Mouse (Mus musculus) spleen, postnatal 4 days (tissue): Measurements from ENCODE around the gene Snx29.
"Not testable (repeated sequence)": the region's sequence is repeated elsewhere in the genome, so short reads cannot be mapped to it uniquely, and the experiment has no call there.

Experiments
- DNase-seq, 2 experiments: peaks; one replicate each; pipeline ENCODE4 v3.0.0; 2022; ENCODE audit warnings: low spot score in 2 of 2

The Snx29 gene

GRCm38 (mm10) chr16:11533441-11533840 lies 210.7 kb downstream of the Snx29 start:
- DNase-seq = no peak

- DNase-seq = no peak
Observed at GRCm38 (mm10) chr16:11537663-11538062, 215.0 kb downstream of the Snx29 start.

- no peak for DNase-seq
Observed at GRCm38 (mm10) chr16:11538191-11538590, 215.5 kb downstream of the Snx29 start.

- DNase-seq = no peak
Observed at GRCm38 (mm10) chr16:11540961-11541360, 218.3 kb downstream of the Snx29 start.

GRCm38 (mm10) chr16:11541769-11542168 lies 219.1 kb downstream of the Snx29 start:
- DNase-seq = no peak

GRCm38 (mm10) chr16:11550043-11550725 lies 227.5 kb downstream of the Snx29 start:
- DNase-seq = no peak

GRCm38 (mm10) chr16:11561714-11562113 lies 239.0 kb downstream of the Snx29 start:
- DNase-seq = no peak

DNA sequence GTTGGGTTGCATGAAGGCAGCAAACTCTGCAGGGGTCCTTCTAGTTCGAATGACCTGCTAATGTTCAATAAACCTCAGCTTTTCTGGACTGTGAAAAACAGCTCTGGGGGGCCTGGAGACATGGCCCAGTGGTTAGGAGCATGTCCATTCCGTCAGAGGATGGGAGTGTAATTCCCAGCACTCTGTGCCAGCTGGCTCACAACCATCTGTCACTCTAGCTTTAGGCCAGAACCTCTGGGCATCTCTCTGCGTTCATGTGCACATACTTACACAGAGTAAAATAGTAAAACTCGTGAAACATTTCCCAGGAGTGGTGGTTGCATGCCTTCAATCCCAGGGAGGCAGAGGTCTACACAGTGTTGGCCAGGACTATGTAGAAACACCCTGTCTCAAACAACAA lies 241.1 kb downstream of the Snx29 start:
- no peak for DNase-seq

DNA sequence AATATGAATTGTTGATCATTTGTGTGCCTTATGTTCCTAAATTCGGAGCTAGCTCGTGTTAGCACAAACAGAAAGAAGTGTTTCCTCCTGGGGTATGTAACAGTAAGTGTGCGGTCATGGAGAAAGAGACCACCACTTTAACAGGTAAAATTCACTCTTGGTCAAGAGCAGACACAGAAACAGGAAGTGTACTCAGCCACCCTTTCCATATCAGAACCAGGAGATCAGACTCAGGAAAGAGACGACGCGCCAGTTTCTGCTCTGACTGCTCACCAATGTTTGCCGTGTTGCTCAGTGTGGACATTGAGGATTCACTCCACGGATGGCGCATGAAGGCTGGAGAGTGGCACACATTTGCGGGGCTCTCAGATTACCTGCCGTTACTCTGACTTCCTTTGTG lies 242.4 kb downstream of the Snx29 start:
- no peak for DNase-seq

DNA sequence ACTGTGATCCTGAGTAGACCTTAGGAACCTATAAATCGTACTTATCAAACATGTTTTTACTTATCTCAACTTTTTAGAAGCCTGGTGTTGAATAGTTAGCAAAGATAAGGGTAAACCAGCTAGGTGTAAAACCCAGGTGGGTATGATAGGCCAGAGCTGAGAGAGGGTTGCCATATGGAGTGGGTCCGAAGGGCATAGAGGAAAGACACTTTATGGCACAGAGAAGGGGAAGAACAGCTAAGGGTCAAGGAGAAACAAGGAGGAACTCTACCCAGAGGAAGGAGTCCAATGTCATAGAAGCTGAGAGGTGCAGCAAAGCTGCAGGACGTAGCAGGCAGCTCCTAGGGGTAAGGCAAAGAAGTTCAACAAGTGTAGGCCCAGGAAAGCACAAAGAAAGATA lies 244.9 kb downstream of the Snx29 start:
- DNase-seq = no peak

DNA sequence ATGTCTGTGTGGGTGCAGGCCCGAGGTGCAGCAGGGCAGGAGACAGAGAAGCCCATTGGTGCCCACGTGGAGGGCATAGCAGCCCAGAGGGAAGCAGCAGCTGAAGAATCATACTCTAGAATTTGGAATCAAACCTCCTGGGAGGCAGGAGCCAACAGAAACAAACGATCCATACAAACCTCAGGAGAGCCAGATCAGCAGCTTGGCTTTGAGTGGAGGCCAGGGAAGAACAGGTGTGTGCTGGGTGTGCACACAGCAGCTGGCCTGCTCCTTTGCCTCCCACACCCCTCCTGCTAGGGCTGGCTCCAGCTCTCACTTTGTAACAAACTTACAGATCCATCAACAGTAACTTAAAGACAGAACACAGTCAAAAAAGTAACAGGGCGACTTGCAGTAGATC lies 245.4 kb downstream of the Snx29 start:
- DNase-seq = no peak

DNA sequence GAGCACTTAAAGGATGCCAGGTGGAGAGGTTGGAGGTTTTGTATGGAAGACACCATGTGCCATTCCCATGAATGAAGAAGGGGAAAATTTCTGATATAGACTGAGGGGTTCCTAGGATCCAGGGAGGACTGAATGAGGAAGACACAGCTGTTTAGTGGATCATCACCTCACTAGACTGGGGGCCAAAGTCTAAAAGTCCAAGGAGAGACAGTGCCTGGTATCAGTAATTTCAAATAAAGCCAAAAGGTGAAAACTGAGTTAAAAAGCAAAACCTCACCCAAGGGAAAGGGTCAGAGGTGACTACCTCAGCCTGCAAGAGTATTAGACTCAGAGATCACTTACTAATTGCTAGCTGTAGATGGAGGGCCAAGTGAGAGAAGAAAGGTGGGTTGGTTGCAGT lies 245.9 kb downstream of the Snx29 start:
- no peak for DNase-seq

DNA sequence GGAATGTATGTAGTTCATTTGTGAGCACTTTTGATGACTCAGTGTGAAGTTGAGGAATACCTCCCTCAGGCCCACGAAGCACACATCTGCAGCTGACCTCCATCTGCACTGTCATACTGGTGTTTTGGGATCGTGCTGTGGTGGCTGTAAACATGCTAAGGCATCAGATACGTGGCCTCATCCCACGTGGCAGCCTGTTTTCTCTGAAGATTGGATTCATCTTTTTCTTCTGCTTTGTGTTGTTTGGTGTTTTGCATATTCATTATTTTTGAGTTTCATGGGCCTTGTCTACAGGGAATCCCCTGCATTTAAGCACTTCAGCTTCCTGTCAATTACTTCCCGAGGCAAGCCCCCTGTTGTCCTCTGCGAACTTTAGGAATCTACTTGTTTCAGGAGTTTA lies 246.4 kb downstream of the Snx29 start:
- DNase-seq = no peak

DNA sequence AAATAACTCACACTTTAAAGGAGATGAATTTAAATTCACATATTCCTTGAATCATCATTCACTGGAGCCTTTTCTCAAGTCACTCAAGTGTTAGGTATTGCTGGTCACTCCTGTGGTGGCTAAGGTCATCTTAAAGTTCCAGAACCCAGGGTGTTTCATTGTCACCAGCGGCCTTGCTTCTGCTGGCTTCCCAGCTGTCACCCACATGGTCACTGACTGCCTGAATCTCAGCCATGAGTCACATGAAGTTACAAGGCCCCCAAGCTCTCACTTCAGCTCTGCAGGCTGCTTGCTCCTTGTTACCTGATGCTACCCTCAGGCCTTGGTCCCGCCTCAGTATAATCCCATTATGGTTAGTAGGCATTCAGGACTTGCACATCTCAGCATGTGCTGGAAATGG lies 247.4 kb downstream of the Snx29 start:
- no peak for DNase-seq

- DNase-seq = no peak
Observed at GRCm38 (mm10) chr16:11574517-11574916, 251.8 kb downstream of the Snx29 start.

GRCm38 (mm10) chr16:11575733-11576132 lies 253.0 kb downstream of the Snx29 start:
- DNase-seq = not testable (repeated sequence)

GRCm38 (mm10) chr16:11577541-11578255 lies 255.0 kb downstream of the Snx29 start:
- no peak for DNase-seq

DNA sequence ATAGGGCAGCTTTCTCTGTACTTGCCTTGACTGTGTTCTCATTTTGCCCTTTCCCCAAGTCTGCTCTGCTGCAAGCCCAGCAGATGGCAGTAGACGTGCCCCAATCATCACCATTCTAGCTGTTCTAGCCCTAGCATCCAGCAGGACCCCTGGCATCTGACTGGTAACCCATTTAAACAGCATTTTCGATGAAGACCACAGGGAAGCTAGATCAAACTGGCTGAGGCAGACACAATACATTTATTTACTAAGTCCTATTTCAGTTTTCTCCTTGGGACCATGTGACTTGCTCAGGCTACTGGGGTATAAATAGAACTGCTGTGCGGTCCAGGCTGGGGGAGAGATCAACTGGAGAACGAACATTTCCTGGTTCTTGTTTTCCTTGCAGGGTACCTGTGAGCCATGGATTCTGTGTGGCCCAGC lies 257.0 kb downstream of the Snx29 start:
- no peak for DNase-seq

- no peak for DNase-seq
Observed at GRCm38 (mm10) chr16:11583941-11584639, 261.4 kb downstream of the Snx29 start.

DNA sequence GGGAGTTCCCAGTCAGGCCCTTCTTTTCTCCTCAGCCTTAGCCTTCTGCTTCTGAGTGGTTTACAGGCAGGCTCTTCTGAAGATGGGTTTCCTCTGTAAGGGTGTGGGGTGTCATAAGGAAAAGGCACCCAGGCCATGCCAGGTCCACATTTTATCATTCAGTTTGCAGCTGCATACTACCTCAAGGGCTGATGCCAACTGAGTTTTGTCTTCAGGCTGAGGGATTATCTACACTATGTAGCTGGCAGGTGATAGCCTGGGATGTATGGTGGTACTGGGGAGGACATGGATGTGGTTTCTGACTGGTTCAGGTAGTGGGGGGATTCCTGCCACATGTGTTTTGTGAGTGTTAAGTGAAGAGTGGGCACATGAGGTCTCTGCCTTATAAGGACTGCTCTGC lies 266.0 kb downstream of the Snx29 start:
- no peak for DNase-seq

DNA sequence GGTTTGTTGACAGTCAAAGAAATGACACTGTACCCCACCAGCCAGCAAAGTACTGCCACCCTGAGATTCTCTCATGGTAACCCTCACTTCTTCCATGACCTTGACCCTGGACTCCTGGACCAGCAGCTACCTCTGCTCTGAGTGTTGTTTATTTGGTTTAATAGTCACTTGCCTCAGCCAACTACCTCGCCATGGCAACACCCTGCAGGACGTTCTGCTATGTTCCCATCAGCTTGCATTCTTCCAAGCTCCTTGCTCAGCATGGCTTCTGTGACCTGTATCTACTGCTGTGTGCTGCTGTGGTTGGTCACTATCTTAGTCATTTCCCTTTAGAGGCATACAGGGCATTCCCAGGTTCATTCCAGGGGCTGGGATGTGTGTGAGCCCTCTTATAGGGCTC lies 266.6 kb downstream of the Snx29 start:
- DNase-seq = no peak

GRCm38 (mm10) chr16:11589782-11590695 lies 267.3 kb downstream of the Snx29 start:
- no peak for DNase-seq
